Mouse (Mus musculus) intestine, embryonic 14.5 days (tissue): Measurements from ENCODE around the gene Prkch. TPM values are rescaled to one million over a fixed set of nuclear protein-coding genes. Genes with fewer than 3 reads are reported as not detected.

ENCODE experiments used
- ATAC-seq: fragments of 200-750 bp; cut with Nextera tagmentation; replicated peaks from 2 replicates; pipeline ENCODE4 v1.8.0; 2017; ENCODE audit warnings: low read depth, moderate number of reproducible peaks, moderate TSS enrichment, moderate library complexity; ENCODE audit not compliant: low FRiP score, low TSS enrichment
- DNase-seq: peaks from one replicate; pipeline ENCODE4 v3.0.0-alpha.2; 2018; ENCODE audit warnings: low spot score
- H3K27ac ChIP-seq: fragments of 300-500 bp; sonication (generic); 2 replicates; pipeline ENCODE4 v1.5.1; 2014; ENCODE audit warnings: low read depth, mild to moderate bottlenecking, control low read depth
- H3K27me3 ChIP-seq: fragments of 300-500 bp; sonication (generic); replicated peaks from 2 replicates; pipeline ENCODE4 v1.6.1; 2014; ENCODE audit warnings: low read length, control low read depth; ENCODE audit not compliant: control insufficient read depth, insufficient read depth
- H3K36me3 ChIP-seq: fragments of 300-500 bp; sonication (generic); 2 replicates; pipeline ENCODE4 v1.6.1; 2014; ENCODE audit warnings: low read length, control low read depth; ENCODE audit not compliant: control insufficient read depth, insufficient read depth
- H3K4me1 ChIP-seq: fragments of 300-500 bp; sonication (generic); replicated peaks from 2 replicates; pipeline ENCODE4 v1.6.1; 2014; ENCODE audit warnings: low read length, control low read depth, mixed read lengths; ENCODE audit not compliant: control insufficient read depth, insufficient read depth
- H3K4me2 ChIP-seq: fragments of 300-500 bp; sonication (generic); 2 replicates; pipeline ENCODE4 v1.6.1; 2014; ENCODE audit warnings: low read length
- H3K4me3 ChIP-seq: fragments of 300-500 bp; sonication (generic); 2 replicates; pipeline ENCODE4 v1.5.1; 2014; ENCODE audit warnings: low read depth, low read length, control low read depth, mixed read lengths
- H3K9ac ChIP-seq: fragments of 300-500 bp; sonication (generic); 2 replicates; pipeline ENCODE4 v1.6.1; 2014; ENCODE audit warnings: mild to moderate bottlenecking, low read length
- H3K9me3 ChIP-seq: fragments of 300-500 bp; sonication (generic); 2 replicates; pipeline ENCODE4 v1.6.1; 2016; ENCODE audit warnings: low read length, control low read depth; ENCODE audit not compliant: control insufficient read depth
- WGBS: fragments of 180-500 bp; shearing (Covaris S2); extraction: QIAGEN DNeasy Blood & Tissue Kit; methylation state at CpG from one replicate; pipeline ENCODE4 v1.1.7; 2014; 5-methylcytosine and 5-hydroxymethylcytosine counted together
- polyA plus RNA-seq: library from polyadenylated mRNA; unstranded; fragments of >200 nt; fragmentation: Nextera tagmentation; extraction: Ambion mirVana; gene quantifications from 2 replicates; pipeline ENCODE4 v1.2.1, GENCODE M21; 2014

Gene Prkch
- polyA plus RNA-seq, 1 experiment from 2014 or later, result 8.0 TPM

- Histone ChIP-seq H3K4me2 (no peak overlapping the region), H3K27me3 (no peaks in the 10 kb centered on the region), H3K4me1 (no peaks in the 10 kb centered on the region), H3K36me3 (no peaks in the 10 kb centered on the region), H3K9me3 (no peaks in the 10 kb centered on the region), H3K4me3 (no peak overlapping the region), H3K27ac (no peak overlapping the region), H3K9ac (no peak overlapping the region)
- 72% methylated on average over 4 of the region's 4 CpGs for WGBS
- ATAC-seq, result no peak
- DNase-seq, result no peak
Observed at GRCm38 (mm10) chr12:73600457-73600856, 15.9 kb downstream of the Prkch start.

GRCm38 (mm10) chr12:73602974-73603373, 18.4 kb downstream of the Prkch start:
- Histone ChIP-seq H3K27me3 (no peaks in the 10 kb centered on the region), H3K4me3 (no peak overlapping the region), H3K9ac (no peak overlapping the region), H3K9me3 (no peaks in the 10 kb centered on the region), H3K4me1 (0 out of 2 replicates have a peak, but pooled peaks cover 5% of the 10 kb centered on the region), H3K4me2 (no peak overlapping the region), H3K27ac (no peak overlapping the region), H3K36me3 (no peaks in the 10 kb centered on the region)
- 90% methylated on average over 7 of the region's 7 CpGs for WGBS
- DNase-seq (no peak), ATAC-seq (no peak)

- ATAC-seq (no peak), DNase-seq (no peak)
- Histone ChIP-seq H3K4me3 (no peak overlapping the region), H3K27ac (no peak overlapping the region), H3K9me3 (no peaks in the 10 kb centered on the region), H3K9ac (no peak overlapping the region), H3K4me1 (0 out of 2 replicates have a peak, but pooled peaks cover 6% of the 10 kb centered on the region), H3K27me3 (no peaks in the 10 kb centered on the region), H3K36me3 (no peaks in the 10 kb centered on the region), H3K4me2 (no peak overlapping the region)
- 88% methylated on average over 6 of the region's 6 CpGs for WGBS
Observed at GRCm38 (mm10) chr12:73603653-73604052, 19.1 kb downstream of the Prkch start.

- Histone ChIP-seq H3K4me1 (0 out of 2 replicates have a peak, but pooled peaks cover 6% of the 10 kb centered on the region), H3K36me3 (no peaks in the 10 kb centered on the region), H3K4me2 (no peak overlapping the region), H3K4me3 (no peak overlapping the region), H3K9ac (no peak overlapping the region), H3K27ac (no peak overlapping the region), H3K9me3 (no peaks in the 10 kb centered on the region), H3K27me3 (no peaks in the 10 kb centered on the region)
- no peak for ATAC-seq
- no peak for DNase-seq
- 77% methylated on average over 12 of the region's 12 CpGs for WGBS
Observed at GRCm38 (mm10) chr12:73604762-73605161, 20.2 kb downstream of the Prkch start.

- Histone ChIP-seq H3K4me3 (no peak overlapping the region), H3K9ac (no peak overlapping the region), H3K4me1 (0 out of 2 replicates have a peak, but pooled peaks cover 6% of the 10 kb centered on the region), H3K4me2 (no peak overlapping the region), H3K27ac (no peak overlapping the region), H3K9me3 (no peaks in the 10 kb centered on the region), H3K27me3 (no peaks in the 10 kb centered on the region), H3K36me3 (no peaks in the 10 kb centered on the region)
- DNase-seq, result no peak
- WGBS, result 72% methylated on average over 4 of the region's 4 CpGs
- no peak for ATAC-seq
Observed at GRCm38 (mm10) chr12:73605174-73605573, 20.6 kb downstream of the Prkch start.

GRCm38 (mm10) chr12:73607381-73608064, 22.9 kb downstream of the Prkch start:
- ATAC-seq (no peak), DNase-seq (no peak)
- Histone ChIP-seq H3K9ac (no peak overlapping the region), H3K4me3 (no peak overlapping the region), H3K4me2 (no peak overlapping the region), H3K36me3 (no peaks in the 10 kb centered on the region), H3K27ac (no peak overlapping the region), H3K4me1 (0 out of 2 replicates have a peak, but pooled peaks cover 6% of the 10 kb centered on the region), H3K9me3 (no peaks in the 10 kb centered on the region), H3K27me3 (no peaks in the 10 kb centered on the region)
- WGBS, result 54% methylated on average over 13 of the region's 13 CpGs

- Histone ChIP-seq H3K9ac (no peak overlapping the region), H3K4me2 (no peak overlapping the region), H3K27me3 (no peaks in the 10 kb centered on the region), H3K4me3 (no peak overlapping the region), H3K4me1 (0 out of 2 replicates have a peak, but pooled peaks cover 6% of the 10 kb centered on the region), H3K27ac (no peak overlapping the region), H3K36me3 (no peaks in the 10 kb centered on the region), H3K9me3 (no peaks in the 10 kb centered on the region)
- 13% methylated on average over 4 of the region's 4 CpGs for WGBS
- DNase-seq (no peak), ATAC-seq (no peak)
Observed at GRCm38 (mm10) chr12:73608065-73608397, 23.4 kb downstream of the Prkch start.

GRCm38 (mm10) chr12:73609262-73609661, 24.7 kb downstream of the Prkch start:
- DNase-seq (no peak), ATAC-seq (no peak)
- no peak overlapping the region for H3K4me2 ChIP-seq
- H3K27me3 ChIP-seq, result no peaks in the 10 kb centered on the region
- no peak overlapping the region for H3K27ac ChIP-seq
- H3K4me3 ChIP-seq, result no peak overlapping the region
- H3K9me3 ChIP-seq, result no peaks in the 10 kb centered on the region
- 87% methylated on average over 3 of the region's 3 CpGs for WGBS
- no peak overlapping the region for H3K9ac ChIP-seq
- H3K36me3 ChIP-seq, result no peaks in the 10 kb centered on the region
- 0 out of 2 replicates have a peak, but pooled peaks cover 6% of the 10 kb centered on the region for H3K4me1 ChIP-seq
